Mouse (Mus musculus): ENCODE measurements around the gene Tmprss9.

Gene Tmprss9

GRCm38 (mm10) chr10:80895100-80895499 is 23.5 kb downstream of the Tmprss9 start:
- DNase-seq (ENCODE audit: low spot score) = no peak

- DNase-seq (ENCODE audit: low spot score) = no peak
These were observed 24.0 kb downstream of the Tmprss9 start for GRCm38 (mm10) chr10:80895697-80896096.

GRCm38 (mm10) chr10:80896581-80897485 is 25.2 kb downstream of the Tmprss9 start:
- no peak for DNase-seq (ENCODE audit: low spot score)

- no peak for DNase-seq (ENCODE audit: low spot score)
These were observed 26.3 kb downstream of the Tmprss9 start for GRCm38 (mm10) chr10:80897861-80898510.

GRCm38 (mm10) chr10:80899074-80899473 is 27.4 kb downstream of the Tmprss9 start:
- no peak for DNase-seq (ENCODE audit: low spot score)

- no peak for DNase-seq (ENCODE audit: low spot score)
These were observed 28.1 kb downstream of the Tmprss9 start for GRCm38 (mm10) chr10:80899591-80900317.

- peak; percentile 100 for DNase-seq (ENCODE audit: low spot score)
These were observed 28.9 kb downstream of the Tmprss9 start, which contains the start of gene Timm13 for GRCm38 (mm10) chr10:80900318-80901247. TSS of gene Timm13 (minus strand) at chr10:80900969.

GRCm38 (mm10) chr10:80901409-80902272 is 30.0 kb downstream of the Tmprss9 start:
- no peak for DNase-seq (ENCODE audit: low spot score)

GRCm38 (mm10) chr10:80902273-80902940 is 30.8 kb downstream of the Tmprss9 start:
- no peak for DNase-seq (ENCODE audit: low spot score)

- DNase-seq (ENCODE audit: low spot score) = no peak
These were observed 31.6 kb downstream of the Tmprss9 start for GRCm38 (mm10) chr10:80903282-80903681.

- DNase-seq (ENCODE audit: low spot score) = peak; percentile 85
These were observed 32.5 kb downstream of the Tmprss9 start for GRCm38 (mm10) chr10:80904004-80904693.

GRCm38 (mm10) chr10:80904709-80905108 is 33.1 kb downstream of the Tmprss9 start:
- no peak for DNase-seq (ENCODE audit: low spot score)

- DNase-seq (ENCODE audit: low spot score) = no peak
These were observed 37.9 kb downstream of the Tmprss9 start for GRCm38 (mm10) chr10:80909375-80910162.

GRCm38 (mm10) chr10:80911354-80911753 is 39.7 kb downstream of the Tmprss9 start:
- DNase-seq (ENCODE audit: low spot score) = no peak

- no peak for DNase-seq (ENCODE audit: low spot score)
These were observed 40.2 kb downstream of the Tmprss9 start for GRCm38 (mm10) chr10:80911891-80912290.

- no peak for DNase-seq (ENCODE audit: low spot score)
These were observed 41.8 kb downstream of the Tmprss9 start for GRCm38 (mm10) chr10:80913364-80914011.

- DNase-seq (ENCODE audit: low spot score) = no peak
These were observed 42.6 kb downstream of the Tmprss9 start for GRCm38 (mm10) chr10:80914253-80914656.

GRCm38 (mm10) chr10:80915260-80915659 is 43.6 kb downstream of the Tmprss9 start:
- no peak for DNase-seq (ENCODE audit: low spot score)

Measured in MN1 (cell line).